Mouse (Mus musculus): ENCODE results near the gene Abcg4.

DNA sequence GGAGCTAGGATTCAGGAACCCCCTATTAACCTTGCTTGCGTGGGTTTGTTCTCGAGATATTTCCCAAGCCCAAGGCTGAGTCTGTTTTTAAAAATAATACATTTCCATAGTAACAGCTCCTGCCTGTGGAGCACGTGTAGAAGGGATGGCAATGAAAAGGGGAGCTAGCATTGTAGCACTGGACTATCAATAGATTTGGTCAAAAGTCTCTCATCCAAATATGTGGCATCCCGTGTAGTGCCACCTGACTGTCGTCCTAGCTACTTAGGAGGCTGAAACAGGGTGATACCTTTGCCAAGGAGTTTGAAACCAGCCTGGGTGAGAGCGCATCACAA, 32.4 kb upstream of the Abcg4 start:
- no peak for TF ChIP-seq CTCF (IDR thresholded peaks at IDR 0.05; ENCODE audit: insufficient read depth, low read length)
- no peak for TF ChIP-seq POLR2A (IDR thresholded peaks at IDR 0.05; ENCODE audit: borderline replicate concordance, extremely low read depth, low read depth, low read length)
